Mouse (Mus musculus): ENCODE results near the gene Gpx7. TPM values are rescaled to one million over a fixed set of nuclear protein-coding genes. Genes with fewer than 3 reads are reported as not detected.
"Not testable (repeated sequence)": the region's sequence is repeated elsewhere in the genome, so short reads cannot be mapped to it uniquely, and the experiment has no call there.

Gene Gpx7
- total RNA-seq, 4 experiments from 2014 or later, result 5.0 to 11.8 (median 5.7) TPM

DNA sequence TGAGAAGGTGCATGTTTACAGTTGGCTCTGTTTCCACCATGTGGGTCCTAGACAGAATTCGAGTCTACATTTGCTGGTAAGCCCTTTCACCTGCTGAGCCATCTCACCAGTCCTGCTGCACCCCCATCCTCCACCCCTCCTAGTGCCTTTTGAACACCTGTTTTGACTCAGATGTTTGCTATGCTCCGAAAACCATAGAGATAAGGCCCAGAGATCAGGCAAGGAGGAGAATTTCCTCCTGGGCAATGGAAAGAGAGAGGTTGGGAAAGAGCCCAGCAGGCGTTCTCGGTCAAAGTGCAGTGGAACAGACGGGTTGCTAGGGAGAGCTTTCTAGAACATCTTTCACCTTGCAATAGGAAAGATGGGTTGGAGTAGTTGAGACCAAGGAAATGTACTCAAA is 15.6 kb downstream of the Gpx7 start:
- DNase-seq (ENCODE audit: low spot score in 2 of 2), result no peak

DNA sequence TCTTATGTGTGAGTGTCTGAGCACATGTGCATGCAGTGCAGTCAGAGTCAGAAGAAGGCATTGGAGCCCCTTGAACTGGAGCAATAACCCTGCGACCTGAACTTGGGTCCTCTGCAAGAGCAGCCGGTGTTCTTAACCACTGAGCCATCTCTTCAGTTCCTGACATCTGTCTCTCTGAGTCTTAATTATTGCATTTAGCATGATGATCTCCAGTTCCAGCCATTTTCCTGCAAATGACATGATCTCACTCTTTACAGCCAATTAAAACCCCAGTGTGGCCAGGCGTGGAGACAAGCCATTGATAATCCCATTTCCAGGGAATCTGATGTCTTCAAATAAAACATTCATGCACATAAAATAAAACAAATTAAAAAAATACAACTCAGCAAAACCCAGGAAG is 18.0 kb downstream of the Gpx7 start:
- DNase-seq (ENCODE audit: low spot score in 2 of 2), result no peak

DNA sequence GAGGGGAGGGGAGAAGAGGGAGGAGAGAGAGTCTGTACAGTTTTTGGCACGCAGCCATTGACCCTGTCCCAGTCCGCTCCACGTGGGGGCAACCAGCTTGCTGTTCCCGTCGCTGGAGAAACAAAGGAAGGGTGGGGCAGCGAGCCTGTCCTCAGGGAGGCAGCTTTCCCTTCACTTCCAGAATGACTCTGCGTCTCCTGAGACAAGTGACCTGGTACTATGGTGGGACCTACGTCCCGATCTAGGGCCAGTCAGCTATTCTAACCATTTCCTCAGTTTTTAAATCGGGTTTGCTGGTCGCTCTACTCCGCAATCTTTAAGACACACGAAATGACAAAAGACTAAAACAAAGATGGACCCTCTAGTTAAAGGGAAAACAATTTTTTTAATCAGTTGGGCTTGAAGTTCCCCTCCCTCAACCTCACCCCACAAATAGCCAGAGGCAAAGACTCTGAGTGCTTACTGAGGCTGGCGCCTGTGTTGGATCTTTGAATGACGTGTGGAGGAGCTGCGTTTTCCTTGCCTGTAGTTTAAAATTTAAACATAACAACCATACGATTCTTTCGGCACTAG is 19.0 kb downstream of the Gpx7 start:
- DNase-seq (ENCODE audit: low spot score in 2 of 2), result peak; percentile 28 to 48

- no peak for DNase-seq (ENCODE audit: low spot score in 2 of 2)
These were observed 19.7 kb downstream of the Gpx7 start for GRCm38 (mm10) chr4:108387106-108387505.

DNA sequence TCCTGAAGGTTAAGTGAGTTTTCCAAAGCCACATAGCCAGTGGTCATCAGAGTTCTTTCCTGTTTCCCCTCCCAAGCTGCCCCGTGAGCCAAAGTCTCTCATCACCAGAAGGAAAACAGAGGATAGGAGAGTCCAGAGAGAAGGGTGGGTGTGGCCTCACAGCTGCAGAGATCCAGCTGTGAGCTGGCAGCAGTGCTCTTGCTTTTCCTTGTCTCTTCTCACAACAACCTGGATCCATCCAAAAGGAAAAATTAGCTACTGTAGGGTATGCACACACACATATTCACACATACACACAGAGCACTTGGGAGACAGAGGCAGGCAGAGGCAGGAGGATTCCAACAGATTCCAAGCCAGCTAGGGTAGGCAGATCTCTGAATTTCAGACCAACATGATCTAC is 20.7 kb downstream of the Gpx7 start:
- DNase-seq (ENCODE audit: low spot score in 2 of 2), result peak in 1 of 2 experiments; percentile 8

DNA sequence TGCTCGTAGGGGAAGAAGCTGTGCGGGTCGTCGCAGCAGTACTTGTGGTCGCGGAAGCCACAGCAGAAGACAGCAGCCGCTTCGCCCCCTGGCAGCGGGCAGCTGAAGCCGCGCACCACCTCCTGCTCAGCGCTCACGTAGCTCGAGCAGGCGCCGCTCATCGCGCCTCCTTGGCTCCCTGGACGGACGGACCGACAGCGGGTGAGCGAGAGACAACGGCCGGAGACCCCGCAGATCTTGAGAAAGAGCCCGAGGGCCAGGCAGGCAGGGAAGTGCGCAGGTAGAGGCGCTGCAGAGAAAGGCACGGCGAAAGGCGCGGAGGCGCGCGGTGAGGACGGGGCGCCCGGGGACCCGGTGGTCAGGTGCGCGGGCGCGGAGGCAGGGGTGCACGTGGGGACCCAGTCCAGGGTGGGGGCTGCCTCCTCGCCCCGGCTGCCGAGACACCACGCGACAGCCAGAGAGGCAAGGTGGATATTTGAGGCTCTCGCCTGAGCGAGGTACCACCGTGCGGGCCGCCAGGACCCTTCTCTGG is 23.5 kb downstream of the Gpx7 start, which contains the start of gene Shisal2a:
Gene Shisal2a, minus strand, starts transcription at position 167 of the 532 bp plus-strand sequence.
- no peak for DNase-seq (ENCODE audit: low spot score in 2 of 2)

DNA sequence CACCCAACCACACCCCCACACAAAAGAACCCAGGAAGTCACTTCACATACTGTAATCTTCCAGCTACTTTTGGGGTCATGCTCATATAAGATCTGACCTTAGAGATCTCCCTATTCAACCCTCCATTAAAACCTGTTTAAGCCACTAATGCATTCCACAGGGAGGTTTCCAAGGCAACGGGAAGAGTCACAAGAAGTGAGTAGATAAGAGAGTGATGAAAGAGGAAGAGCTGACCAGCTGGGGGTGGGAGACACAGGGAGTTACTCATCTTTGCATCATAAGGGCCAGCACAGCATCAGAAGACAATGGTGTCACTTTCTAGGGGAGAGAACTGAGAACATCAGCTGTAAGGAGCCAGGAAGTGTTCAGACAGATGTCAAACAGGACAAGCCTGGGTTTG is 26.6 kb downstream of the Gpx7 start:
- DNase-seq (ENCODE audit: low spot score in 2 of 2), result no peak

GRCm38 (mm10) chr4:108379476-108379875 is 27.3 kb downstream of the Gpx7 start:
- DNase-seq (ENCODE audit: low spot score in 2 of 2), result no peak

DNA sequence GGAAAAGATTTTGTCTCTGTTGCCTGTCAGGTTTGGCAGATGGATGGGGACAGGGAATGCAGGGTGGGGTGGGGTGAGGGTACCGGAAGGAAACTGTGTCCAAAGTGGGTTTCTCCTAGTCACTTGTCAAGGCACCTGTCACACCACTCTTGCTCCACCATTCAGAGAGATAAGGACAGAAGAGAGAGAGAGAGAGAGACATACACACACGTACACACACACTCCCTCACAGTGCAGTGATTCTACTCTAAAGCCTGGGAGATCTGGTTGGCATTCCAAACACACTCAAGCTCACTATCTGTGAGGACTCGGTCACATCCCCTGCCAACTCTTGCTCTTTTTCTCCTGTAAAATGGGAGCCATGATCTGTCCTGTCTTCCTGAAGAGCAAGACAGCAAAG is 34.6 kb downstream of the Gpx7 start:
- no peak for DNase-seq (ENCODE audit: low spot score in 2 of 2)

DNA sequence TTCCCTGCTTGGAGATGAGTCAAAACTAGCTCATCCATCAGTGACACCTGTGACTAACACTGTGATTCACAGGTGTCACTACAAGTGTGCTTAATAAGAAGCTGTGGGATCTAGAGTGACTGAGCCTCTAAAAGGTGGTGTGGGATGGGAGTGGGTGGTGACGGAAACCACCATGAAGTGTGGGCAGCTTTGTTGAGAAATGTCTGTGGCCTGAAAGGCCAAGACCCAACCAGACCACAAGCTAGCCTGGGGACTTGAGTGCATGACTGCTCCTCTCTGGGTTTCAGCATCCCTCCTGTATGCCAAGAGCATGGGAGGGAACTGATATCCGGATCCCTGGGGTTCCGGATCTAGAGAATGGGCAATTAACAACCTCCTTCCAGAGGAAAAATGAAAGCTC is 35.3 kb downstream of the Gpx7 start:
- DNase-seq (ENCODE audit: low spot score in 2 of 2), result no peak

DNA sequence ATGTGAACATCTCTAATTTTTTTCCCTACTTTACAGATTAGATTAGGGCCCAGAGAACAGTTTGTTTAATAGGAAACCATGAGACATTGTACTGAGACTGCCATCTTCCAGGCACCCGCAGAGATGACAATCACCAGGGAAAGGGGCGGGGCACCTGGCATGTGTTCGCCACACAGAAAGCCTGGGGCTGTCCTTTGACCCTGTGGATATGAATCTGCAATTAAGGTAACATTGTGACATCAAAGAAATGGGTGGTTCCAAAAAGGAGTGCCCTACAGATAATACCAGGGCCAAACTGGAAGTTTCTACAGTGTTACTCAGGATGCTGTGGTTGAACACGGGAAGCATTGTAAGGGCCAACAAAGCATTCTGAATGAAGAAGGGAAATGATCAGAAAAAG is 36.4 kb downstream of the Gpx7 start:
- DNase-seq (ENCODE audit: low spot score in 2 of 2), result no peak

DNA sequence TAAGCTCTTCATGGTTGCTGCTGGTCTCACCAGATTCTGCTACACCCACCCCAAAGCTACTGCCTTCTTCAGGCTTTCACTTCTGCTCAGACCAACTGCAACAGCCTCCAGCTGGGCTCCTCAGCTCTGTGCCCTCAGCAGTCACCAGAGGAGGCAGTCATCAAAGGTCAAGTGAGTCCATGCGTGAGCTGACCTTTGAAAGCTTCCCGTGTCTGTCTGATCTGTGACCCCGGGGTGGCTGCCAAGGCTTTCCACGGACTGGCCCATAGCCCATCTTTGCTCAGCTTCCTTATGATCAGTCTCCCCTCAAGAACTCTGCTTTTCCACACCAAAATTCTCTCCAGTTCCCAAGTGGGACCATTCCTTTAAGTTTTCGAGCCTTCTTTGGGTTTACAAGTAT is 37.5 kb downstream of the Gpx7 start:
- no peak for DNase-seq (ENCODE audit: low spot score in 2 of 2)

GRCm38 (mm10) chr4:108364111-108364476 is 42.7 kb downstream of the Gpx7 start:
- peak; percentile 31 to 39 for DNase-seq (ENCODE audit: low spot score in 2 of 2)

DNA sequence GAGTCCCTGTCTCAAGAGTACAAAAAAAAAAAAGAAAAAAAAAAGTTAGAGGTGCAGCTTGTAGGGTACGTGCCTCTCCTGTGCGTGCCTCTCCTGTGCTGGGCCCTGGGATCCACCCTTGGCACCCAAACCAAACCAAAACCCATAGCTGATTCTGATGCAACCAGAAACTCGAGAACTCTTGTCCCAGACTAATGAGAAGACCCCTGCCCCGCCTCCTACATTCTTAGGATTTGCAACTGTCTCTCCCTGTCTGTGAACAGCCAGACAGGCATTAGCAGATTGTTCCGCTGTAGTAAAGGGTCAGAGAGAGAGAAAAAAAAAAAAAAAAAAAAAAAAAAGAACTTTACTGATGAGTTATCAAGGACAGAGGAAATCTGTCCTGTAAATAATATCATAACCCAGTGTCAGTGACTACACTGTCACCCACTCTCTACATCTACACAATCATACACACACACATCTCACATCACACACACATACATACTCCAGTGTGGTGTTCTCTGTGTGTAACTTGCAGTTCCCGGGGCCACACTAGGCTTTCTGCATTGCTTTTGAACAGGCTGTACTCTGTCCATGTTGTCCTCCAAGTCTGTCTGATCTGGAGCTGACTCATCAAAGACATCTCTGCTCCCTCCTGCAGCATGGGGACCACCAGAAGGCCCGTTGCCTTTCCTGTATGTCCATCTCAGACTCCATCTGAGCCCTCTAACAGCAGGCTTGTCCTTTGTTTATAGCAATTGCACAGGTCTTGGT is 43.2 kb downstream of the Gpx7 start:
- no peak for DNase-seq (ENCODE audit: low spot score in 2 of 2)

DNA sequence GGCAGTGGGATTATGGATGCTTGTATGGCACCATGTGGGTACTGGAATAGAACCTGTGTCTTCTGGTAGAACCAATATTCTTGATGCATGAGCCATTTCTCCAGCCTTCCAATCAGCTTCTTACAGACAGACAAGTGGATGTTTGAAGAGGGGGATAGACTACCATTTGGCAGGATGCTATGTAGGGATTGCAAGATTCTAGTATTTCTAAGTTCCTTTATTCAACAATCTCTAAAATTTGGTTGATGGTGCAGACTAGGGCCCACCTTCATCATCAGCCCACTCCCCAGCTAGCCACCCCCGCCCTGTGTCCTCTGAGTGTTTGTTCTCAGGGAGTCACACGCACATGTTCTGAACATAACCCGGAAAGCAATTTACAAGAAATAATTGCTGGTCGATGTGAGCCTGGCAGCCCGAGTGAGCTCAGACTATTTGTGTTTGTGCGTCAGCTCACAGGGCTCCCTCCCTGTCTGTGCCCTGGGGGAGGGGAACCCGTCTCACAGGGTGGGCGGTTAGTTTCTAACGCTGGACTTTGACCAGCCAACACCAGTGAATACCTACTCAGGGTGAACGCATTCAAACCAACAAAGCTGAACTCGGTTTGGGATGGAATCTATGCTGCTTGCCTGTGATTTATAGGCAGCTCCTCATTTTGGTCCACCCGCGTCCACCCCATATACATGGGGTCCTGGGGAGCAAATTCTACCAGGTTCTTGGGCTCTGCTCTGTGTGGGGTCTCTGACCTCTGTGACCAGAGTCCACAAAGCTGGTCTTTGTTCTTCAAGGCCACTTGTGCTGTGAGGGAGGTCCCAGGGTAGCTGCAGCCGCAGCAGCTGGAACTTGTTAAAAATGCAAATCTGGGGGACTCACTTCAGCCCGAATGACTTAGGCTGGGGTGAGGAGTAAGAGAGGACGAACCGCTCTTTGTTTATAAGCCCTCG is 44.2 kb downstream of the Gpx7 start:
- DNase-seq (ENCODE audit: low spot score in 2 of 2), result no peak

DNA sequence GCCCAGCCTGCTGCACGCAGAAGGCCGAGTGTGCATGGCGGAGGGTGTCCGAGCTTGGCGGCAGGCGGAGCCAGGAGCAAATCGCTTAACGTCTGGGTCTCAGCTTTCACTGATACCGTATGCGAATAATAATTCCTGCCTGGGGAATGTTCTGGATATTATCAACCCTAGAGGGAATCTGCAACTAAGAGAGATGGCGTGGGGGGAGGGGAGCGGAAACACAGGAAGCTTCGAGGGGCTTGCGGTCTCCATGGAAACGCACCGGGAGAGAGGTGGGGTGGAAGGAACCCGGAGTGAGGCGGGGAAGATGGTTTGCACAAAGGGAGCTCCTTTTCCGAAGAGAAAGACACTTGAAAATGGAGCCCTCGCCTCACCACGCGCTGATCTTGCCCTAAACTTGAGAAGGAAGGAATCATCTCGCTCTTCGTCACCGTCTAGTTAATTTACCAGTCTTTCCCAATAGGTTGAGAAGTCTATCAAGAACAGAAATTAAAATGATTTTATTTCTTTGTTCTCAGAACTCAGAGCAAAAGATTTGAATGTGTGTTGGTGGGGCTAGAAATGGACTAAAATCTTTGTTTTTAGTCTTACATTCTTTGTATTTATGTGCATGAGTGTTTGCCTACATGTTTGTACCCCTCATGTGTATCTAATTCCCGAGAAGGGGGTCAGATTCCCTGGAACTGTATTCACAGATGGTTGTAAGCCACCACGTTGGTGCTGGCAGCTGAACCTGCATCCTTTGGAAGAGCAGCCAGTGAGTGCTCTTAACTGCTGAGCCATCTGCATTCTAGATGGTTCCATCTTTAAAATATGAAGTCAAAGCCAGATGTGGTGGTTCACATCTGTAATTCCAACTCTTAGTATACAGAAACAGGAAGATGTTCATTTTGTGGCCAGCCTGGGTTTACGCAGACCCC is 46.4 kb downstream of the Gpx7 start:
- DNase-seq (ENCODE audit: low spot score in 2 of 2), result no peak

- DNase-seq (ENCODE audit: low spot score in 2 of 2), result no peak
These were observed 48.3 kb downstream of the Gpx7 start for GRCm38 (mm10) chr4:108358498-108358897.

DNA sequence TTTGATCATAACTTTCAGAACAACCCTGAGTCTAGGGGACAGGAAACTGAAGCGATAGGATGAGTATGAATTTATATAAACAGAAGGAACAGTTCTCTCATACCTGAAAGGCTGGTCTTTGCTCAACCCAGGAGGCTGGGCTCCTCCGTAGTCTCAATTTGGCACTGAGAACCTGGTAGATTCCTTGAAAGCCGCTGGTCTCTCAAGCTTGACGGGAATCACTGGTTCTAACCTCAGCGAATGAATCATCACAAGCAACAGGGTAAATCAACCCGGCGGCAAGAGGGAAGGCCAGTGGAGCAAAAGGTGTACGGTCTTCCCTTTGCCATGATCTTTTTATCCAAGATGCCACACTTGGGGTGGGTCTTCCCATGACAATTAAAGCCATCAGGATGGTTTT is 49.3 kb downstream of the Gpx7 start:
- no peak for DNase-seq (ENCODE audit: low spot score in 2 of 2)

DNA sequence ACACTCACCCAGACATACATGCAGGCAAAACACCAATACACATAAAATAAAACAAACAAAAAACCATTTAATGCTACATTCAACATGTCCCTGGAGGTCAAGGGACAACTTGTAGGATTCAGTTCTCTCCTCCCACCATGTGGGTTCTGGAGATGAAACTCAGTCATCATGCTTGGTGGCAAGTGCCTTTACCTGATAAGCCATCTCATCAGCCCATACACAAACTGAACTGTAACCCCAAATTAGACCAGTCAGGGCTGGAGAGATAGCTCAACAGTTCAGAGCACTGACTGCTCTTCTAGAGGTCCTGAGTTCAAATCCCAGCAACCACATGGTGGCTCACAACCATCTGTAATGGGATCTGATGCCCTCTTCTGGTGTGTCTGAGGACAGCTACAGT is 53.2 kb downstream of the Gpx7 start:
- not testable (repeated sequence) for DNase-seq (ENCODE audit: low spot score in 2 of 2)

DNA sequence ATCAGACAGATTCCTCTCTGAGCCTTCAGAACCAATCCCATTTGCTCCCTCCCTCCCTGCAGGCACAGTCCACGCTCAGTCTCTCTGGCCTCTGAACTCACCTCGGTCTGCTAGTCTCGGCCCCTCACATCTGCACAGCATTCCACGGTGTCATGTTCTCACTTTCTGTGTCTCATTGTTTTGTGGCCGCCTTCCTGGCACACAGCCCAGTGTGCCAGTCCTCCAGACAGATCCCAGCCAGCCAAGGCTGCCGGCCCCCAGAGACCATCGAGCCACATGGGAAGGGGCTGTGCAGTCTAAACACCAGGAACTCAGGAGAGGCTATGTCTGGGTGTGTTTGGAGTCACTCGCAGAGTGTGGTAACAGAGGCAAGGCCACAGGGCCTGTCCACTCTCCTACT is 55.9 kb downstream of the Gpx7 start:
- DNase-seq (ENCODE audit: low spot score in 2 of 2), result no peak
